Mouse (Mus musculus) retina, embryonic 14.5 days (tissue): ENCODE measurements around the gene Igfl3.

Experiments used
- DNase-seq: peaks from one replicate; pipeline ENCODE4 v3.0.0-alpha.2; 2015; ENCODE audit warnings: low spot score

Igfl3 gene

DNA sequence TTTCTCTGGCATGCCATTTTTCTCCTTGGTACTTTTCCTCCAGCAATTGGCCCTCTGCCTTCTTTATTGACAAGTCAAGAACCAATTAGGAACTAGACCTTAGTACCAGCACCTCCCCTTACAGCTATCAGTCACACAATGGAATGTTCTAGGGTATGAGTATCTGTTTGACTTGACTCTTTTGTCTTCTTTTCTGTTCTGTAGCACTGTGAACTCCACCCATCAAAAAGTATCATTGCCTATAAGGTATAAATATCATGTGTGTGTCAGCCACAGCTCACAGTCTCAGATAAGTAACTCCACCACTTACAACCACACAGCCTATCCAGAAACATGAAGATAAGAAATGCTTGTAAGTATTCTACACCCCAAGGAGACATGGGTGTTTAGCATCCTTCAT lies at the start of gene Igfl3:
Gene Igfl3 (plus strand): TSS at position 301 of the 400 bp plus-strand sequence.
- no peak for DNase-seq

GRCm38 (mm10) chr7:18210938-18211337 lies 34.6 kb downstream of the Igfl3 start:
- DNase-seq = peak; percentile 56

- DNase-seq = no peak
Measured at GRCm38 (mm10) chr7:18214699-18215098, 38.4 kb downstream of the Igfl3 start.
